Mouse (Mus musculus): ENCODE measurements around the gene Fbxo28. TPM values are rescaled to one million over a fixed set of nuclear protein-coding genes. Genes with fewer than 3 reads are reported as not detected.
A peak's percentile ranks its signal among the peaks of the same experiment; 100 is the strongest.

Fbxo28 gene
- polyA plus RNA-seq, 1 experiment, result 11.2 TPM

DNA sequence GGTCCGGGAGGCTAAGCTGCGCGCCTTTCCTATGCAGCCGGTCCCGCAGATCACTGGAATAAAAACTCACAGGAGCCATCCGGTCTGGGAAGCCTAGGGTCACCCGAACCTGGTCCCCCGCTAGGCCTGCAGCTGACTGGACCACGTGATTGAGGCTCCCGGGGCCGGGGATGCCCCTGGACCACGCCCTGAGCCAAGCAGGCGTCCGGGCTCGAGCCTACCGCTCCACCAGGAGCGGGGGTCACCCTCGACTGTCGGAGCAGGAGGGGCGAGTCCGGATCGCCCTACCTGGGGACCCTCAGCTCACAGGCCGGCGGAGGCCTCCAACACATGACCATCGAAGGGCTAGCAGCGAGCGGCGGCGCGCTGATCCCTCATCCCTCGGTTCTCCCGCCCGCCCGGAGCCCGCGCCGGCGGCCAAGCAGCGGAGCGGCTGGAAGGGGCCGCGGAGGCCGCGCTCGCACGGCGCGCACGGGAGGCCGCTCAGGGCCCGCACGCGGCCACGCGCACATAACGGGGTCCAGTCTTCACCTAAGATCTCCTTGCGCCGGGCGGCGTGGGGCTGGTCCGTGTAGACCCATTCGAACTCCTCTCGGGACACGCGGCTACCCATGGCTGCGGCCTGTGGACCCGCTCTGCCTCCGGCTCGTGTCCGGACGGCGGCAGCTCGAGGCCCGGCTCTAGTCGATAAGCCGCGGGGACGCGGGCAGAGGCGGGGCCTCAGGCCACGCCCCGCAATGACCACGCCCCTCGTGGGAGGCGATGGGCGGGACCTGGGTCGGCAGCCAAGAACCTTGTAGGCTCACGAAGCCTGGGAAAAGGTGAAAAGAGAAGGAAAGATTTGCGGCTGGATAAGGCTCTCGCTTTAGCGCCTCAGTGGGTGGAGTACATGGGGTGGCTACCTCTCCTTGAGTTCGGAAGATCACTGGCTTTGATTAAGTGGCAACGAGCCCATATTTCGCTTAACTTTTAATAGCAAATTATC lies 59.0 kb downstream of the Fbxo28 start, which contains the start of gene Degs1:
Gene Degs1, minus strand, starts transcription at position 714 of the 985 bp plus-strand sequence.
- peak within 1 kb of the TSS; percentile 71 for H3K4me3 ChIP-seq (replicated peaks; ENCODE audit: extremely low read depth, low read depth, low read length)
- WGBS, result under 1% methylated on average over 94 of the region's 94 CpGs
- TF ChIP-seq POLR2A (IDR thresholded peaks at IDR 0.05; ENCODE audit: borderline replicate concordance, extremely low read depth, low read depth, low read length) (peak; percentile 94), CTCF (IDR thresholded peaks at IDR 0.05; ENCODE audit: insufficient read depth, low read length) (no peak)
- DNase-seq, result peak; percentile 99
- H3K4me1 ChIP-seq (ENCODE audit: control insufficient read depth, insufficient read depth, low read length), result peaks cover 13% of the 10 kb centered on the region

- DNase-seq, result no peak
- TF ChIP-seq CTCF (IDR thresholded peaks at IDR 0.05; ENCODE audit: insufficient read depth, low read length) (no peak), POLR2A (IDR thresholded peaks at IDR 0.05; ENCODE audit: borderline replicate concordance, extremely low read depth, low read depth, low read length) (no peak)
- WGBS, result 32% methylated on average over 9 of the region's 9 CpGs
These were observed 60.1 kb downstream of the Fbxo28 start for GRCm38 (mm10) chr1:182281251-182281711.

GRCm38 (mm10) chr1:182280577-182280976 lies 60.9 kb downstream of the Fbxo28 start:
- no peak for TF ChIP-seq CTCF (IDR thresholded peaks at IDR 0.05; ENCODE audit: insufficient read depth, low read length)
- TF ChIP-seq POLR2A (IDR thresholded peaks at IDR 0.05; ENCODE audit: borderline replicate concordance, extremely low read depth, low read depth, low read length), result no peak
- WGBS, result 60% methylated on average over 11 of the region's 11 CpGs
- H3K4me3 ChIP-seq (replicated peaks; ENCODE audit: extremely low read depth, low read depth, low read length), result peak overlapping the region; percentile 20
- H3K4me1 ChIP-seq (ENCODE audit: control insufficient read depth, insufficient read depth, low read length), result peaks cover 13% of the 10 kb centered on the region
- DNase-seq, result no peak

More at GRCm38 (mm10) chr1:182281251-182281711, 60.1 kb downstream of the Fbxo28 start:
- peak overlapping the region; percentile 21 for H3K4me3 ChIP-seq (replicated peaks; ENCODE audit: extremely low read depth, low read depth, low read length)
- H3K4me1 ChIP-seq (ENCODE audit: control insufficient read depth, insufficient read depth, low read length), result peaks cover 13% of the 10 kb centered on the region

GRCm38 (mm10) chr1:182280046-182280445 lies 61.4 kb downstream of the Fbxo28 start:
- DNase-seq, result no peak
- H3K4me1 ChIP-seq (ENCODE audit: control insufficient read depth, insufficient read depth, low read length), result peaks cover 13% of the 10 kb centered on the region
- no peak overlapping the region for H3K4me3 ChIP-seq (replicated peaks; ENCODE audit: extremely low read depth, low read depth, low read length)
- 74% methylated on average over 6 of the region's 6 CpGs for WGBS
- TF ChIP-seq CTCF (IDR thresholded peaks at IDR 0.05; ENCODE audit: insufficient read depth, low read length) (no peak), POLR2A (IDR thresholded peaks at IDR 0.05; ENCODE audit: borderline replicate concordance, extremely low read depth, low read depth, low read length) (no peak)

DNA sequence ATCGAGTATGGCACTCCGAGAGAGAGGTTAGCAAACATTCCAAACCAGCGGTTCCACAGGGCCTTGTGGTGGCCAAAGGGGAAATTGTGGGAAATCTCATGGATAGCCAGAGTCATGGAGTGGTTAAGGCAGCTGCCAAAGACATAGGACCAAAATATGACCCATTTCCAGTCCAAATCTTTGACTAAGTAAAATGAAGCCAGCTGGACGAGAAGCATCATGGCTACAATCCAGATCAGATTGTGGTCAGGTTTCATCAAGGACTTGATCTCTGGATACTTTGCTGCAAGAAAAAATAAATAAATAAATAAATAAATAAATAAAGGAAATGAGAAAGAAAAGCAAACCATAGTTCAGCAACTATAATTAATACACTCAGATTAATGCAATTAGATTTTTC lies 62.0 kb downstream of the Fbxo28 start:
- TF ChIP-seq POLR2A (IDR thresholded peaks at IDR 0.05; ENCODE audit: borderline replicate concordance, extremely low read depth, low read depth, low read length), result no peak
- DNase-seq, result no peak
- Histone ChIP-seq H3K4me1 (ENCODE audit: control insufficient read depth, insufficient read depth, low read length) (peaks cover 13% of the 10 kb centered on the region), H3K4me3 (replicated peaks; ENCODE audit: extremely low read depth, low read depth, low read length) (no peak overlapping the region)
- WGBS, result 69% methylated on average over 4 of the region's 4 CpGs

GRCm38 (mm10) chr1:182275109-182275508 lies 66.3 kb downstream of the Fbxo28 start:
- 88% methylated on average over 6 of the region's 6 CpGs for WGBS
- H3K4me1 ChIP-seq (ENCODE audit: control insufficient read depth, insufficient read depth, low read length), result no peaks in the 10 kb centered on the region; the same call in 1 of the 2 replicates

GRCm38 (mm10) chr1:182271632-182272031 lies 69.8 kb downstream of the Fbxo28 start:
- H3K4me3 ChIP-seq (replicated peaks; ENCODE audit: extremely low read depth, low read depth, low read length), result no peak overlapping the region
- DNase-seq, result no peak
- no peaks in the 10 kb centered on the region for H3K4me1 ChIP-seq (ENCODE audit: control insufficient read depth, insufficient read depth, low read length)
- TF ChIP-seq CTCF (IDR thresholded peaks at IDR 0.05; ENCODE audit: insufficient read depth, low read length), result no peak
- TF ChIP-seq POLR2A (IDR thresholded peaks at IDR 0.05; ENCODE audit: borderline replicate concordance, extremely low read depth, low read depth, low read length), result no peak
- WGBS, result 74% methylated on average over 5 of the region's 5 CpGs

More at GRCm38 (mm10) chr1:182275109-182275508, 66.3 kb downstream of the Fbxo28 start:
- H3K4me3 ChIP-seq (replicated peaks; ENCODE audit: extremely low read depth, low read depth, low read length), result no peak overlapping the region
- no peak for TF ChIP-seq POLR2A (IDR thresholded peaks at IDR 0.05; ENCODE audit: borderline replicate concordance, extremely low read depth, low read depth, low read length)
- TF ChIP-seq CTCF (IDR thresholded peaks at IDR 0.05; ENCODE audit: insufficient read depth, low read length), result no peak
- DNase-seq, result no peak

DNA sequence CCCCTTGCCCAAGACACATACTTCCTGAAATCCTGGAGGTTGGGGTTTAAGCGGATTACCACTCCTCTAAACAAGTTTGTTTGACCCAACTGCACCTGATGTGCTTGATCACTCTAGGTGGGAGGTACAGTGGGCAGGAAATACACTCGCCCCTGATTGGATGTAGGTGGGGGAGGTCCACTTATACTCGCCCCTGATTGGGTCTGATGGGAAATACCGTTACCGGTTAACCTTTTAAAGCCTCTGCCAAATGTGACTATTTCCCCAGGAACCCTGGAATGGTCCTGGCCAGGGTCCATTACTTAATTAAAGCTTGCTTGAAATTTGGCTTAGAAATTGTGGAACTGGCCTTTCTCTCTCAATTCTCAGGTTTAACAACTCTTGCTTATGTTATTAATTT lies 70.3 kb downstream of the Fbxo28 start:
- 78% methylated on average over 5 of the region's 5 CpGs for WGBS
- no peak overlapping the region for H3K4me3 ChIP-seq (replicated peaks; ENCODE audit: extremely low read depth, low read depth, low read length)
- no peak for DNase-seq
- TF ChIP-seq POLR2A (IDR thresholded peaks at IDR 0.05; ENCODE audit: borderline replicate concordance, extremely low read depth, low read depth, low read length), result no peak
- no peak for TF ChIP-seq CTCF (IDR thresholded peaks at IDR 0.05; ENCODE audit: insufficient read depth, low read length)
- no peaks in the 10 kb centered on the region for H3K4me1 ChIP-seq (ENCODE audit: control insufficient read depth, insufficient read depth, low read length)

- WGBS, result 67% methylated on average over 4 of the region's 4 CpGs
- no peaks in the 10 kb centered on the region for H3K4me1 ChIP-seq (ENCODE audit: control insufficient read depth, insufficient read depth, low read length)
- H3K4me3 ChIP-seq (replicated peaks; ENCODE audit: extremely low read depth, low read depth, low read length), result no peak overlapping the region
- DNase-seq, result no peak
- no peak for TF ChIP-seq POLR2A (IDR thresholded peaks at IDR 0.05; ENCODE audit: borderline replicate concordance, extremely low read depth, low read depth, low read length)
- TF ChIP-seq CTCF (IDR thresholded peaks at IDR 0.05; ENCODE audit: insufficient read depth, low read length), result no peak
These were observed 73.1 kb downstream of the Fbxo28 start for GRCm38 (mm10) chr1:182268317-182268716.
